Mouse (Mus musculus) heart, embryonic 11.5 days (tissue): Measurements from ENCODE around the gene Wfdc3. TPM values are rescaled to one million over a fixed set of nuclear protein-coding genes. Genes with fewer than 3 reads are reported as not detected.

ENCODE experiments used
- ATAC-seq: fragments of 200-750 bp; cut with Nextera tagmentation; replicated peaks from 2 replicates; pipeline ENCODE4 v1.8.0; 2017; ENCODE audit warnings: moderate library complexity; ENCODE audit not compliant: insufficient number of reproducible peaks, low FRiP score, low TSS enrichment
- H3K27ac ChIP-seq: fragments of 300-500 bp; sonication (generic); 2 replicates; pipeline ENCODE4 v1.5.1; 2014; ENCODE audit warnings: mild to moderate bottlenecking, low read depth, low read length
- H3K27me3 ChIP-seq: fragments of 300-500 bp; sonication (generic); 2 replicates; pipeline ENCODE4 v1.6.1; 2014; ENCODE audit warnings: mild to moderate bottlenecking, low read length, mixed read lengths; ENCODE audit not compliant: control insufficient read depth, insufficient read depth
- H3K36me3 ChIP-seq: fragments of 300-500 bp; sonication (generic); 2 replicates; pipeline ENCODE4 v1.6.1; 2014; ENCODE audit warnings: mild to moderate bottlenecking, low read length, moderate library complexity, mixed read lengths; ENCODE audit not compliant: control insufficient read depth, insufficient read depth
- H3K4me1 ChIP-seq: fragments of 300-500 bp; sonication (generic); 2 replicates; pipeline ENCODE4 v1.6.1; 2014; ENCODE audit warnings: low read length; ENCODE audit not compliant: control insufficient read depth, insufficient read depth
- H3K4me2 ChIP-seq: fragments of 300-500 bp; sonication (generic); 2 replicates; pipeline ENCODE4 v1.6.1; 2014; ENCODE audit warnings: mild to moderate bottlenecking, moderate library complexity
- H3K4me3 ChIP-seq: fragments of 300-500 bp; sonication (generic); 2 replicates; pipeline ENCODE4 v1.5.1; 2014; ENCODE audit warnings: low read depth, low read length
- H3K9ac ChIP-seq: fragments of 300-500 bp; sonication (generic); 2 replicates; pipeline ENCODE4 v1.6.1; 2014; ENCODE audit warnings: mild to moderate bottlenecking, low read depth, low read length, moderate library complexity
- H3K9me3 ChIP-seq: fragments of 300-500 bp; sonication (generic); replicated peaks from 2 replicates; pipeline ENCODE4 v1.6.1; 2016; ENCODE audit warnings: low read length; ENCODE audit not compliant: control insufficient read depth
- WGBS: fragments of 180-500 bp; shearing (Covaris S2); extraction: QIAGEN DNeasy Blood & Tissue Kit; methylation state at CpG from one replicate; pipeline ENCODE4 v1.1.7; 2014; ENCODE audit not compliant: insufficient replicate concordance; 5-methylcytosine and 5-hydroxymethylcytosine counted together
- polyA plus RNA-seq: library from polyadenylated mRNA; unstranded; fragments of >200 nt; fragmentation: Nextera tagmentation; extraction: Ambion mirVana; gene quantifications from 2 replicates; pipeline ENCODE4 v1.2.1, GENCODE M21; 2014

Gene Wfdc3
- polyA plus RNA-seq, 1 experiment from 2014 or later: 0.19 TPM

GRCm38 (mm10) chr2:164770279-164770678 is 24.5 kb upstream of the Wfdc3 start:
- Histone ChIP-seq H3K27me3 (no peaks in the 10 kb centered on the region), H3K36me3 (peaks cover 29% of the 10 kb centered on the region), H3K4me1 (peaks cover 20% of the 10 kb centered on the region), H3K9ac (peak overlapping the region; percentile 86), H3K4me2 (peak overlapping the region; percentile 78), H3K9me3 (no peaks in the 10 kb centered on the region), H3K4me3 (peak overlapping the region; percentile 75), H3K27ac (peak overlapping the region; percentile 76)
- ATAC-seq: no peak
- 4% methylated on average over 15 of the region's 15 CpGs for WGBS

GRCm38 (mm10) chr2:164769258-164770037 is 23.7 kb upstream of the Wfdc3 start, which contains the start of gene Ube2c:
Gene Ube2c (plus strand): TSS chr2:164769898.
- peak within 1 kb of the TSS; percentile 75 for H3K4me3 ChIP-seq
- H3K4me2 ChIP-seq: peak within 1 kb of the TSS; percentile 78
- H3K9me3 ChIP-seq: no peaks in the 10 kb centered on the region
- under 1% methylated on average over 52 of the region's 53 CpGs for WGBS
- H3K27me3 ChIP-seq: no peaks in the 10 kb centered on the region
- peak within 1 kb of the TSS; percentile 77 for H3K27ac ChIP-seq
- peak within 1 kb of the TSS; percentile 86 for H3K9ac ChIP-seq
- H3K4me1 ChIP-seq: peaks cover 20% of the 10 kb centered on the region
- peak; percentile 99 for ATAC-seq
- peaks cover 29% of the 10 kb centered on the region for H3K36me3 ChIP-seq

- Histone ChIP-seq H3K27ac (peak overlapping the region; percentile 24; the same call in 1 of the 2 replicates), H3K4me3 (no peak overlapping the region), H3K36me3 (peaks cover 35% of the 10 kb centered on the region), H3K9ac (no peak overlapping the region), H3K9me3 (no peaks in the 10 kb centered on the region), H3K4me1 (peaks cover 20% of the 10 kb centered on the region), H3K4me2 (no peak overlapping the region), H3K27me3 (no peaks in the 10 kb centered on the region)
- WGBS: 93% methylated on average over 15 of the region's 15 CpGs
- ATAC-seq: no peak
These were observed 22.2 kb upstream of the Wfdc3 start for GRCm38 (mm10) chr2:164767812-164768540.

- H3K27ac ChIP-seq: no peak overlapping the region
- WGBS: 70% methylated on average over 3 of the region's 3 CpGs
- peaks cover 7% of the 10 kb centered on the region; the same call in 1 of the 2 replicates for H3K4me1 ChIP-seq
- no peak overlapping the region for H3K4me2 ChIP-seq
- no peaks in the 10 kb centered on the region for H3K9me3 ChIP-seq
- no peak overlapping the region for H3K9ac ChIP-seq
- no peak for ATAC-seq
- peaks cover 38% of the 10 kb centered on the region for H3K36me3 ChIP-seq
- H3K4me3 ChIP-seq: no peak overlapping the region
- no peaks in the 10 kb centered on the region for H3K27me3 ChIP-seq
These were observed 20.1 kb upstream of the Wfdc3 start for GRCm38 (mm10) chr2:164765841-164766240.

- H3K4me3 ChIP-seq: no peak overlapping the region
- H3K4me2 ChIP-seq: no peak overlapping the region
- no peaks in the 10 kb centered on the region for H3K9me3 ChIP-seq
- no peak for ATAC-seq
- no peak overlapping the region for H3K9ac ChIP-seq
- no peak overlapping the region for H3K27ac ChIP-seq
- H3K4me1 ChIP-seq: no peaks in the 10 kb centered on the region
- no peaks in the 10 kb centered on the region for H3K27me3 ChIP-seq
- WGBS: 84% methylated on average over 7 of the region's 7 CpGs
- H3K36me3 ChIP-seq: peaks cover 49% of the 10 kb centered on the region
These were observed 16.9 kb upstream of the Wfdc3 start for GRCm38 (mm10) chr2:164762593-164762992.

GRCm38 (mm10) chr2:164761971-164762370 is 16.2 kb upstream of the Wfdc3 start:
- ATAC-seq: no peak
- Histone ChIP-seq H3K4me3 (no peak overlapping the region), H3K4me2 (no peak overlapping the region), H3K4me1 (no peaks in the 10 kb centered on the region), H3K27me3 (no peaks in the 10 kb centered on the region), H3K9ac (no peak overlapping the region), H3K9me3 (no peaks in the 10 kb centered on the region), H3K36me3 (peaks cover 45% of the 10 kb centered on the region), H3K27ac (no peak overlapping the region)
- WGBS: 95% methylated on average over 4 of the region's 4 CpGs

GRCm38 (mm10) chr2:164761502-164761901 is 15.8 kb upstream of the Wfdc3 start:
- H3K9ac ChIP-seq: no peak overlapping the region
- peaks cover 47% of the 10 kb centered on the region for H3K36me3 ChIP-seq
- H3K27me3 ChIP-seq: no peaks in the 10 kb centered on the region
- no peaks in the 10 kb centered on the region for H3K9me3 ChIP-seq
- no peak overlapping the region for H3K27ac ChIP-seq
- ATAC-seq: peak; percentile 50; the same call in 1 of the 2 replicates
- WGBS: 82% methylated on average over 2 of the region's 2 CpGs
- no peak overlapping the region for H3K4me3 ChIP-seq
- no peaks in the 10 kb centered on the region for H3K4me1 ChIP-seq
- H3K4me2 ChIP-seq: no peak overlapping the region

- Histone ChIP-seq H3K4me1 (peaks cover 6% of the 10 kb centered on the region), H3K4me2 (no peak overlapping the region), H3K27me3 (no peaks in the 10 kb centered on the region), H3K9me3 (no peaks in the 10 kb centered on the region), H3K9ac (no peak overlapping the region), H3K4me3 (no peak overlapping the region), H3K36me3 (peaks cover 52% of the 10 kb centered on the region), H3K27ac (no peak overlapping the region)
- WGBS: 78% methylated on average over 4 of the region's 4 CpGs
- no peak for ATAC-seq
These were observed 14.5 kb upstream of the Wfdc3 start for GRCm38 (mm10) chr2:164760059-164760833.
